Mouse (Mus musculus) c-Kit-positive CD71-positive TER-119-negative erythroid progenitor cells, embryonic 14.5 days (primary cell): Measurements from ENCODE around the gene Hcfc2.

ENCODE experiments used
- DNase-seq: peaks from one replicate; pipeline ENCODE4 v3.0.0-alpha.2; 2013; ENCODE audit warnings: low read depth

Hcfc2 gene

DNA sequence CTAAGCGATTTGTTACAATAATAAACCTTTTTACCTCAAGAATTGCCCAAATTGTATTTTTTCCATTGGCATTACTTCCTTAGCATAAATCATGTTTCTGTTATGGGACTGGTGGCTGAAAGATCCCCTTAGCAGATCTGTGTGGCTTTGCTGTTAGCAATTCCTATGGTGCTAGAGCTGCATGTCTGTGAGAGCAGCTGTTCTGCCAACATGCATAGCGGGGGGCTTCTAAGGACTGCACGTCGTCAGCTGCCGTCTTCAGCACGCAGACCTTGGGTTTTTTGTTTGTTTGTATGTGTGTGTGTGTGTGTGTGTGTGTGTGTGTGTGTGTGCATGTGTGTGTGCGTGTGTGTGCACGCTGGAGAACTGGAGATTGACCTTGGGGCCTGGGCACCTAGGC is 45.4 kb downstream of the Hcfc2 start:
- no peak for DNase-seq

DNA sequence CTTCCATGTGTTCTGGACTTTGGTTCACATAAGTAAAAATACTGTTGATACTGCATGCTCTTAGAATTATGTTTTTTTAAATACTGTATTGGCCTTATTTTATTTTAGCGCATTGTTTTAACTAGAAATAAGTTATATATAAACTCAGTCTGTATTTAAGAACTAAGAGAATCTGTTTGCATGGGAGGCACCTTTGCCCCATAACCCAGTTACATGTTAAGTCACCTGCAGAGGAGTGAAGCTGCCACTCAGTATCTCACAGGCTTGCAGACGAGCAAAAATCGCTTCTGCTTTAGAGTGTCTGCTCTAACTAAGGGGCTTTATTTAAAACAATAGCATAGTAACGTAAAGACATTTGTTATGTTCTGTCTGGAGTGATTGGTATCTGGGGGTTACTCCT is 45.9 kb downstream of the Hcfc2 start:
- no peak for DNase-seq

DNA sequence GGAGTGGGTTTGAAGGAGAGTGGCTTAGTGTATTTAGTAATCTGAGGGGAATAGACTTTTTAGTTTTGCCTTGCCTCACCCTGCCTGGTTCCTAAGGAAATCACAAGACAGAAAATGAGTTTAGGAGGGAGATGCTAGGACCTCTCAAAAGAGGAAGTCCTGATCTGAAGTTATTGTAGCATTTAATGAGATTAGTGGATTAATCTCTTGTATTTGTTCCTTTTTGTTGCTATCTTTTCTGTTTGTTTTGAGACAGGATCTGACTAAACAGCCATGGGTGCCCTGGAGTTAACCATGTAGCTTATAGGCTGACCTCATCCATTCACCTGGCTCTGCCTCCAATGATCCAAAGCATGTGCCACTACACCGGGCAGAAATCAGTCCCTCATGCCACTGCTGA is 46.6 kb downstream of the Hcfc2 start:
- DNase-seq, result no peak

DNA sequence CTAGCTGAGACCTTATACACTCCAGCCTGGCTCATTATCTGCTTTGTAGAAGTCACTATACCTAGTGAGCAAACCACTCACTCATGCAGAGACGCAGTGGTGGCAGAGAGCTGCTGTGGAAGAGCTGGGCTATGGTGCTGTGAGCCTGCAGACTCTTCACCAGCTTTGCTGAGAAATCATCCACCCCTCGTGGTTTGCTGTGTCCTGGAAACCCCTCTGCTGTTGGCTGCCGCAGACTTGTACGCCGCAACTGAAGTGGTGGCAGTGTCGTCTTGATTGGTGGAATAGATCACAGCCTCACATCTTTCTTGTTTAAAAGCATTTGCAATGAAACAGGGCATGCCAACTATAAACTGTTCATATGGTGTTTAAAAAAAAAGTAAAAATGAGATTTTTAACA is 48.3 kb downstream of the Hcfc2 start:
- no peak for DNase-seq

DNA sequence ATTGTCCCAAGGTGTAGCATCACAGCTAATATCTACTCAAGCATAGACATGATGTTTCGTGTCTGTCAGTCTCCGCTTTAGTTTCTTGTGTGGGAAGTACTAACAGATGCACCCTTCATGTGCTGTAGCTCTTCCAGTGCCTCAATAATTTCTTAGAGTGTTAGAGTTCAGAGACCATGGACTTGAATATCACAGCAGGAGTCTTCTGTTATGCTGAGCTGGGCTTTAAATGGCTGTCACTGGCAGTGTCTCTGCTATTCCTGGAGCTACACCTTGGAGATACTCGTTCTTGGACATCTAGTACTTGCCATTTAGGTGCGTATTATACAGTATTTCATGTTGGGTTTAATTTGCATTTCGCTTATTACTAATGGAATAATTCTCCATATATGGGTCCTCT is 49.3 kb downstream of the Hcfc2 start:
- DNase-seq, result no peak

DNA sequence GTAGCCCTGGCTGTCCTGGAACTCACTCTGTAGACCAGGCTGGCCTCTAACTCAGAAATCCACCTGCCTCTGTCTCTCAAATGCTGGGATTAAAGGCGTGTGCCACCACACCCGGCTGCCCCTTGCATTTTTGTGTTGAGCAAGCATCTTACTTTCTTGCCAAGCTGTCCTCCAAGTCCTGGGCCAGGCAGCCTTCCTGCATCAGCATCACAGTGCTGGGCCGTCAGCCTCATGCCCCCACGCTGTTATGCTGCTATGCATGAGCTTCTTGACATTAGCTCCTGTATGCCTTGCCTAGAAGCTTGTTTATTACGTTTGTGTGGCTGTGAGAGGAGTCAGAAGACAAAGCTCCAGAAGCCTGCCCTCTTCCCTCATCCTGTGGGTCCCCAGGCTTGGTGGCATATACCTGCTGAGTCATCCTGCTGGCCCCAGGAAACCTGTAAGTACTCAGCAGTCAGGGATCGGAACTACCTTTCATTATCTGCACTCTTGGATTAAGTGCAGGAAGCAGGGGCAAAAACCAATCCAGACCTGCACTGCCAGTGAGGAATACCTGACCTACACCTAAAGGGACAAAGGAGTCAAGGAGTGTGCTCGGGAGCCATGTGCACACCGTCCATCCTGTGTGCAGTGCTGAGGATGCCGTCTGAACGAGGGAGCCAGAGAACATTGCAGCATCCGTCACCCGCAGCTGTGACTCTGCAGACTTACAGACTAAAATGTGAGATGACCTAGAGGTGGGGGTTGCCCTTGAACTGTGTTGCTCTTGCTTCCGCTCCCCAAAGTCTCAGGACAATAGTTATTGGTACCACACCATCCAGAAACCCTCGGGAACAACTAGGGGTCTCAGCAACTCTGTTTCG is 51.3 kb downstream of the Hcfc2 start:
- DNase-seq, result no peak

DNA sequence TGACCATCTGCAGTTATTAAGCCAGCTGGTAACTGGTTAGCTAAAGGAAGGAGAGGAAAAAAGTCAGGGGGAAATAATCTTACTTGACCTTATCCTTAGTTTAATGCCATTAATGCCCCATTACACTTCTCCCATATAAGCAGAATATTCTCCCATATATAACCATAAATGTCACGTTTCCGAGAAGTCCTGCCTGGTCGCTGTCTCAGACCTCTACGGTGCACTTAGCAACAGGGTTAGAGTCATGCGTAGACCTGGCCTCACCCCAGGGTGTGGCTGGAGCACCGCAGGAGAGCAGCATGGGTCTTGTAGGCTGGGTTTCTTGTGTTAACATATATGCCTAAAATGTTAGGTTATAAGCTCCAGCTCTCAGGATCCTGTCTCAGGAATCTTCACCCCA is 54.8 kb downstream of the Hcfc2 start:
- DNase-seq, result no peak

DNA sequence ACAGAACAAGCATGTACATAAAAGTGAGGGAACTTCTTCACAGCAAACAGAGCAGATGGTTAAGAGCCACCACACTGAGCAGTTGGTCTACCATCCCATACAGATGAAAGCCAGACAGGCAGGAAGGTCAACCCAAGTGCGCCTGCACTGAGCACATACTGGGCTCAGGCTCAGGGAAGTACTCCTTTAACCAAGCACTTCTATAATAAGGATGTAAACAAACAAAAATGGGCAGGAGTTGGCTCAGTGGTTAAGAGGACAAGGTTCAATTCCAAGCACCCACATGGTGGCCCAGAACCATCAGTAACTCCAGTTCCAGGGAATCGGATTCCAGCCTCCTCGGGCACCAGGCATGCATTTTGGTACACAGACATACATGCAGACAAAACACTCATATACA is 57.0 kb downstream of the Hcfc2 start:
- DNase-seq, result no peak

DNA sequence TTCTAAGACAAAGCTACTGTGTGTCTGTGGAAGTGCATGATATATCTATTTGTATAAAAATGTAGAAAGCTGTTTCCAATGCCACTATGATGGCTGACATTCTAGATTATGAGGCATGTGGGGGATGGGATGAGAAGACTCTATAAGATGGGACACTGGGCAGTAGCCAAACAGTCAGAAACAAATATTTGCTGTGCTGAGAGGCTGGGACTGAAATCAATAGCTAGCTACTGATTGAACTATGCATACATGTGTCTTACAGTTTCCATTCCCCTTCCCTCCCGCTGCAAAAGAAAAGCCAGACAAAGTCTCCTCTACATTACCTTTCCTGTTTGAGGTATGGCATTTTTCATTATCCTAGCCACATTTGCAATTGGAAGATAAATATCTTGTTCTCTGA is 58.7 kb downstream of the Hcfc2 start:
- no peak for DNase-seq

DNA sequence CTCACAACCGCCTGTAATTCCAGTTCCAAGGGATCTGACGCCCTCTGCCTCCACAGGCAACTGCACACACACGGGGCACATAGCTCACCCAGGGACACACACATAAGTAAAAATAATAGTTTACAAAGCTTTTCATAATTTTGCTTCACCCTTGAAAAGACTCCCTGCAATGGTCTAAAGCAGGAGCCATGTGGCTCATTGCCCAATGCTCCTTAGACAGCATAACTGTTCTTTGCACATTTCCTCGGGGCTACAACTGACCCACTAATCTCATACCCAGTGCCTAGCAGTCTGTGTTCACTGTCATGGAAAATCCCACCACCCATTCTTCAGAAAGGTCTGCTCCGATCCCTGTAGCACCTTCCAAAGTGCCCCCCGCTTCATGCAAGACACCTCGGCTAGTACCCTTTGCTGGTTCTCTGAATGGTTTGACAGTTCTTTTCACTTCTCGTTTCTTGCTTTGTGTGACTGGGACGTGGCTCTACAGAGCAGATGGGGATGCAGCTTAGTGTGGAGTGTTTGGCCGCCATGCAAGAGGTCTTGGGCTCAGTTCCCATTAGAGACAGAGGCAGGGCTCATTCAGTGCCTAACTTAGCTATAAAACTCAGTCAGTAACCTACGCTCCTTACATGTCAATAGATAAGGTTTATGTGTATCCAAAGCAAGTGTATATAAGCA is 59.4 kb downstream of the Hcfc2 start:
- DNase-seq, result no peak

DNA sequence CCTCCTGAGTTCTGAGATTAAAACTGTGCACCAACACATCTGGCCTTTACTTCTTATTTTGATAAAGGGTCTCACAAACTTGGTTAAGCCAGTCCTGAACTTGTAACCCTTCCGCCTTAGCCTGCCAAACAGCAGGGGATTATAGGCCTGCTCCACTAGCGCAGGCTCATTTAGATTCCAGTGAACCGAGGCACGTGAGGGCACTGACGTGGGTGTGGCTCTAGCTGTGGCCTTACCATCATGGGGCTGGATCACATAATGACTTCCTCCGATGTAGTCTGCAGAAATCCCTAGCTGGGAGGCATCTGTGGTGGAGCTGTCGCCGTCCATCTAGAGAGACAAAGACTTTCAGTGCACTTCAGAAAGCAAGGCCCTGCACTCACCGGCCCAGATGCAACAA is 60.5 kb downstream of the Hcfc2 start:
- DNase-seq, result no peak

DNA sequence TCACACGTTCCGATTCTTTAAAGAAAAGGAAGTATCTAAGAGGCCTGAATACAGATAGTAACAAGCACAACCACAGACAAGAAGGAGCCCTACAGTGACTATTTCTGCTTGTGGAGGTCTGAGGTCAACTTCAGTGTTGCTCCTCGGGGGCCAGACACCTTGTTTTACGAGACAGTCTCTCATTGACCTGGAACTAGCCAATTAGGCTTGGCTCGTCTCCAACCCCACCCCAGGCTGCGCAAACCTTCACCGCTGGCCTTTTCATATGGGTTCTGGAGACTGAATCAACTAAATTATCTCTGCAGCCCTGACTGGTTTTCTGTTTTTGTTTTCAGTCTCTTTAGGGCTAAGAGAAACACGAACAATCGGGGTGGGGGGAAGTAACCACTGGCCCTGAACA is 61.4 kb downstream of the Hcfc2 start:
- DNase-seq, result no peak

DNA sequence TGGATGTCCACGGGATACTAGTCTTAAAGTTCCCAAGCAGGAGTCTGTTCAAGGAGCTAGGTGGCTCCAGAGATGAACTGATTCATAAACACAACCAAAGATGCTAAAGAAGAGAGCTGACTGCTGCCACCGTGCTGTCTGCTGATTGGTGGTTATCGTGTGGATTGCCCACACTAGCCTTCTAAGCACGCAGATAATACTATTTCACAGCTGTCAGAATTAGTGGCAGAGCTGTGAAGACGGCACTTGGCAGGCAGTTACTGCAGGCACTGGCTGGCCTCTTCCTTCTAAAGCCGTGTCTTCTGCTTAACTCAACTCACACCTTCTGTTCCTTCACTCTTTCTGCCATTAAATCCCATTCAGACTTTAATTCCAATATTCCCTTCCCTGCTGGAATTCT is 62.4 kb downstream of the Hcfc2 start:
- DNase-seq, result no peak

DNA sequence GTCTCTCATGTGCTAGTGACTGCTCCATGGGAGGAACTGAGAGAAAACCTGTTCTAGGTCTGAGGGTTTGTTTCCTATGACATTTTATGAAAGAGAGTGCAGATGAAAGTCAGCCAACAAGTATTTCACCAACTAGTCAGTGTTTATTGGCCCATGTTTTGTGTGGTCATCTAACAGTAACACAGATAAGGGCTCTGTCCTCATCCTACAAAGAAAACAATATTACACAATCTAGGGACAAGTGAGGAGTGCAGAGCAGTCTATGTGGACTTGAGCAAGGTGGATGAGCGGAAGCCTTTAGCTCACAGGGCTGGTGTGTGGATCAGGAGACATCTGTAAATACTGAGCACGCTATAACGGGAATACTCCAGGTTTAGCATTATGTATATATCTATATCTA is 62.9 kb downstream of the Hcfc2 start:
- DNase-seq, result no peak

DNA sequence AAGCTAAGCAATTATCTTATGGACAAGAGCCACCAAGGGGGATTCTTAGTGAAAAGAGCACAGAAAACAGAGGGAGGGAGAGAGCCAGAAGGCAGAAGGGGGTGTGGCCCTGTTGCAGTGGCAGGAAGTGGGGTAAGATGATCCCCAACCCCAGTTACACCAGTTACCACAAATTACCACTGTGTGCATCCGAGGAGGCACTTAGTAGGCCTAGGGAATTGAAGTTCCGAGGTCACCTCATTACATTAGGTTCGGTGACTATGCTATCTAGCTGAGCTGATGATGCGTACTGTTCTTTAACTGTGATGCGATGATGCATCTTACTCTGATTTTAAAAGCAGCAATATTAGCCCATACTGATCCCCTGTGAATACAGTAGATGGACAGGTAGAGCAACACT is 63.7 kb downstream of the Hcfc2 start:
- DNase-seq, result no peak

DNA sequence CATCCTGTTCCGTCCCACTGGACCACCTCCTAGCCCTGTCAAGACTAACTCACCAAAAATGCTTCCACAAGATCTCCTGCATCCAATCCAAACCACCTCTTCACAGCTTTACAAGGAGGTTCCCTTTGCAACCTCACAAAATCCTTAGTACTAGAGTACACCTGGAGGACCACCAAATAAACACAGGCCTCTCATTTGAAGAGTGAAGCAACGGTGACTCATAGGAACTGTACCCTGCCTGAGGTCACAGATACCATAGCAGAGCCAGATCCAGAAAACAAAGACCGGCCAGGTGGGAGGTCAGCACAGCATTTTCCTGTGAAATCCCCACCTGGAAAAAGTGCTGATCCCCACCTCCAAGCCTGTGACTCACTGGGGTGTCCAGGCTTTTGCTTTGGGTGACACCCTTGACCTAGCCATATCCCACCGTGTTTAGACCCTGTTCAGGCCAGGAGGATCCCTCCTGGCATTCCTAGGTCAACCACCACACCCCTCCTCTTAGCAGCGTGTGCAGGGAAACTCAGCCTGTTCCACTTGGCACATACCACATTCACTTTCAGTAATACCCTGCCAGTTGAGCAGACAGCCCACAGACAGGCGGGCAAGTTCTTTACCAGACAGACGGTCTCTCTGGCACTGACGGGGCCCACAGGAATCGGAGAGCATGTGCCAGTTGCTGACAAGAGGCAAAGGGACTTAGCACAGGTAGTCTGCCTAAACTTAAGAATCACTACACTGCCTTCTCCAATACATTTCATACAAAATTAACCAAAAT is 65.3 kb downstream of the Hcfc2 start:
- no peak for DNase-seq

DNA sequence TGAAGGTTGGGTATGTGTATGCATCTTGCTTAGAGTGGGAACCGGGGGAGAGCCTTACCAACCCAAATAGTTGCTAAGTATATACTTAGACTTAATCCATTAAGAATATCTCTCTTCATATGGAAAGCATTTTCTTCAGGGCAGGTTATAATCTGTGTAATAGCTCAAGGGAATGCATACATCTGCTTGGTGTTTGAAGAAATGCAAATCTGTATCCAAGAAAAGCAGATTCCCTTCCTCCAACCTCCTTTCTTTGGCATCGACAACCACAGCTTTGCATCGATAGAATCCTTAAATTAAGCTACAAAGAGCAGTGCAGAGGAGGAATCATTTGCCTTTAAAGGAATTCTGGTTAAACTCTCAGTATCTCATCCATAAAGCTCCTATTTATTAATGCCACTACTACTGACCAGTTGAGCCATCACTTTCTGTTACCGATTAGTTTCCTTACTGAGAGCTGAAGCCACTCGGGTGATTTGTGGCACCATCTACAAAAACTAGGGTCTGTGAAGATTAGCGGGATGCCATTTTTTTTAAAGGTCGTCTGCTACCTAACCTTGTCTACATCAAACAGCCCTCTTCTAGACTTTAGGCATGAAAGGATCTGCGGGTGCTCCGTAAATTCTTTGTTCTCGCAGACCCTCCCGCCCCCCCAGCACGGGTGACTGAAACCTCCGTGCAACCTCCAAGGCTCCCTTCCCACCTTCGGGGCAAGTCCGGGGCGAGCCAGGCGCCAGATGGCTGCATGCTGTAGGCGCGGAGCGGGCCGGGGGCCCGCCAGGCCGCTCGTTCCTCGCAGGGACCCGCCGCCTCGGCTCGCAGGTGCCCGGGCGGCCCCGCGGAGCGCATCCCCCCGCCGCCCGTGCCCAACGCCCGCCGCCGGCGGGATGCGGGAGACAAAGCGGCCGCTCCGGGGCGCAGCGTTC is 67.1 kb downstream of the Hcfc2 start:
- DNase-seq, result no peak

DNA sequence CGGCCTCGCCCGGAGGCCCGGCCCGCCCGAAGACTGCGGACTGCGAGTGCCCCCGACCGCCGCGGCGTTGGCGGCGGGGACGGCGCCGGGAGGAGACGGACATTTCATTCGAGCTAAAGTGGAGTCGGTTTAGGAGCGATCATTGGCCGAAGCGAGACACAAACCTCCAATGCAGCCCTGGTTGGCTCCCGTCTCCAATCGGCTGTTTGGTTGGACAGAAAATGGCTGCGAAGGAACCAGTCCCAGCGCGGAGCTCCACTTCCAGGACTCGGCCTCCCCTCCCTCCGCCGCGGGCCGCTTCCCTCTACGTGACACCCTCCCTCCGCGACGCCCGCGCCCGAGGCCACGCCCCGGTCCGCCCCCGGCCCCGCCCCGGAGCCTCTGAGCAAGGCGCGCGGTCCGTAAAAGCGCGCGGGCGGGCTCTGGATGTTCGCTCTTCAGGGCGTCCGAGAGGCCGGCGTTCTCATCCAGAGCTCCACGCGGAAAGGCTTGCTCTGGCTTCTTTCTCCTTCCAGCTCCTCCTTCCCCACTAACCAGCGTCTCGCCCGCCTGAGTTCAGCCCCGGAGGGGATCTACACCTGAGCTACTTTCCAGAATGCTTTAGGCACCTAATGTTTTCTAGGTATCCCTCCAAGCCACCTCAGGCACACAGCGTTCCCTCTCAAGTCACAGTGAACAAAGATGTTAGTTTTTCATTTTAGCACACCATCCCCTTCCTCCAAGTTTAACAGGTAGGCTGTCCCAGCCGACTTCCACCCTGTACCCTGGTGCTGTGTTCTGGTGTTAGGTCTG is 68.1 kb downstream of the Hcfc2 start, which contains the start of gene Nfyb:
TSS of gene Nfyb (minus strand) at position 305 of the 792 bp plus-strand sequence.
- DNase-seq, result peak; percentile 87

DNA sequence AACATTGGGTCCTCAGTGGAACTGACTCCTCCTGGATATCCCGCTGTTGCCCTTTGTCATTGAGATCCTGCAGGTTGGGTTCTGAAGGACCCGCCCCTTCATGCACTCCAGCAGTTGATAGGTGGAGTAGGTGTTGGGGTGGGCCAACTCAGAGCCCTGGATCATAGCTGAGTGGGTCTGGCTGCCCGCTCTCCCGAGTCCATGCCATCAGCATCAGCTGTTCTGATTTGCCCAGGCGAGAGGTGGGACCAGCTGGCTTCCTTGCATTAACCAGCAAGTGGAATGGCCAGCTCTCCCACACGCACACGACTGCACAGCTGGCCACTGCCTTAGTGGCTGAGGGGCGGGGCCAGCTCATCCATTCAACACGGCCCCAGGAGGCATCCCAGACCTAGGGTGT is 72.9 kb downstream of the Hcfc2 start:
- DNase-seq, result no peak

DNA sequence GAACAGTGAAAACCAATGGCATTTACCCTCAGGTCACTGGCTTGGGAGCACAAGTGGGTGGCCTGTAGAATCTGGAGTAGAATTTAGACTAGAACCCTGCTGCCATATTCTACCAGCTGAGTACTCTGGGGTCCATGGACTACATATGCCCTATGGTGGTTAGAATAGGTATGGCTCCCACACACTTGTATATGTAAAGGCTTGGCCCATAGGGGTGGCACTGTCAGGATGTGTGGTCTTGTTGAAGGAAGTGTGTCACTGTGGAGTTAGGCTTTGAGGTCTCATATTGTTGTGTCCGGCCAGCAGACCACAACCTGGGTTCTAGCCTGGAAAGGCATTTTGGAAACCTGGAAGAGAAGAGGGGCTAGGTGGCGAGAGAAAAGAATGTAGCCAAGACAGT is 74.8 kb downstream of the Hcfc2 start:
- DNase-seq, result no peak

DNA sequence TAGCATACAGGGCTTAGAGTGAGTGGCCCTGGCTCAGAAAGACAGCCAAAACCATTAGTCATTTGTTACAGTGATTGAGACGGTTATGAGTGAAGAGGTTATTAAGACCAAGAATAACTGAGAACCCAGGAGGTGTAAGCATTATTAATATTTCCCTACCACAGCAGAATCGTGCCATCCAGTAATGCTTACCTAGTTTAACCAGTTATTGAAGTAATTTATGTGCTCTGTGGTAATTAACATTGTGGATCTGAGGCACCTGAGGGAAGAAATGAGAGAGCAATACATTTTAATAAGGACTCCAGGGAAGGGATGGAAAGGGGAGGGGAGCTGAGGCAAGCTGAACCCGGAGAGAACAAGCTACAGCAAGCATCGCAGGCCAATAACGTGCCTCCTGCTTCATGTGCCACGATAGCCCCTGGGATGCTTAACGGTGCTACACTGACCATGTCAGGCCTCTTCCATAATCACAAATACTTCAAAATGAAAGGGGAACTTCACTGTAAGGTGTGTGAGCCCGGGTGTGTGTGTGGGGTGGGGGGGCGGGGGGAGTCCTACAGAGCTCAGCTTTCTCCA is 75.7 kb downstream of the Hcfc2 start:
- no peak for DNase-seq
